Mouse (Mus musculus): ENCODE measurements around the gene Pdxdc1.
"Not testable (repeated sequence)": the region's sequence is repeated elsewhere in the genome, so short reads cannot be mapped to it uniquely, and the experiment has no call there.

Gene Pdxdc1

DNA sequence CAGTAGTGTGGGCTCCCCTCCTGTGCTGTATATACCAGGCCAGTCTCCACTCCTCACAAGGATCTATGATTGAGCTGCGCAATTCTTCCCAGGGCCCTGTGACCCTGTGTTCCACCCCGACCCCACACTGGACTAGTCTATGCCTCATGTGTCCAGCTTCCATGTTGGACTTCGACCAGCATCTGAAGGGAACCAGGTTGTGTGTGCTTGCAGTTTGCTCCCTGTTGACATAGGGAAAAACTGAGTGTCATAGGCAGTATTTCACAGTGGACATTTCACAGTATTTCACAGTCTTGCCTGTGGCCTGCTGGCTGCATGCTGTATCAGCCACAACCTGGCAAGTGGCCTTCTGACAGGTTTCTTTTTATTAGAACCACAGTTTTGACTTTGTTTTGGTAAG is 89.7 kb downstream of the Pdxdc1 start:
- no peak for DNase-seq (ENCODE audit: low spot score)

DNA sequence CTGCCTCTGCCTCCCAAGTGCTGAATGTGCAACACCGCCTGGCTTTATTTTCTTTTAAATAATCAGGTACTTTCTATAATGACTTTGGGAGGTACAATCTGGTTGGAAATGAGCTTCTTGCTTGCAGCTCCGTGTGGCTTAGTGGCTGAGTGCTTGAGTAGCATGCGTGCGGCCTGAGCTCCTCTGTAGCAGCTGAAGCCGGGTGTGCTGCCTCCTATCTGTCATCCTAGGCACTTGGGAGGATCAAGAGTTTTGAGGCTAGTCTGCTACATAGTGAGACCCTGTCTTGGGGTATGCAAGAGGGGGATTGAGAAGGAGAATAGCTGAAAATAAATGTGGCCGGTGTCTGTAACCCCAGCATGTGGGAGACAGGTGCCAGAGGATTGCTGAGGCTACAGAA is 90.8 kb downstream of the Pdxdc1 start:
- DNase-seq (ENCODE audit: low spot score): no peak

DNA sequence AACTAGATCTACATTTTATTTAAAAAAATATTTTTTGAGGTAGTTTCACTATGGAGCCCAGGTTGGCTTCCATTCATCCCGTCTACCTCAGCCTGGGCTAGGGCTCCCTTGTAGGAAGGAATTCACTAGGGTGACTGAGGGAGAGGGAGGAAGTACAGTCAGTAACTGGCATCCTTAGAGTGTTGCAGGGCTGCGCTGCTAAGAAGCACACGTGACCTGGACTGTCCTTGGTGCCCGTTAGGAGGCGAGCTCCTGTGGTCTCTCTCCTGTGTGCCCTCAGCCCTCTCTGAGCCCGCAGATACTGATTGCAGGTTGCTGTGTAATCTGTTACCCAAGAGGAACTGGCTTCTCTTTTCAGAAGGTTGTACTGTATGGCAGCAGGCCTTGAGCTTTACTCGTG is 94.5 kb downstream of the Pdxdc1 start:
- no peak for DNase-seq (ENCODE audit: low spot score)

DNA sequence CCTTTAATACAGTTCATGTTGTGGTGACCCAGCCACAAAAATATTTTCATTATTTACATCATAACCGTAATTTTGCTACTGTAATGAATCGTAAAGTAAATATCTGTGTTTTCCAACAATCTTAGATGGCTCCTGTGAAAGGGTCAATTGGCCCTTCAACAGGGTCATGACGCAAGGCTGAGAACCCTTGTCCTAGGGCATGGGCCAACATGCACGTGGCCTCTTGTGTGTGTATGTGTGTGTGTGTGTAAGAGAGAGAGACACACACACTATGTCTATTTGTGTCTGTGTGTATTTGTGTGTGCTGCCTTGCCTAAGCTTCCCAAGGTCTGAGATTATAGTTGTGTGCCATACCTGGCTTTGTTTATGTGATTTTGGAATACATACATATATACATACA is 95.3 kb downstream of the Pdxdc1 start:
- DNase-seq (ENCODE audit: low spot score): no peak

DNA sequence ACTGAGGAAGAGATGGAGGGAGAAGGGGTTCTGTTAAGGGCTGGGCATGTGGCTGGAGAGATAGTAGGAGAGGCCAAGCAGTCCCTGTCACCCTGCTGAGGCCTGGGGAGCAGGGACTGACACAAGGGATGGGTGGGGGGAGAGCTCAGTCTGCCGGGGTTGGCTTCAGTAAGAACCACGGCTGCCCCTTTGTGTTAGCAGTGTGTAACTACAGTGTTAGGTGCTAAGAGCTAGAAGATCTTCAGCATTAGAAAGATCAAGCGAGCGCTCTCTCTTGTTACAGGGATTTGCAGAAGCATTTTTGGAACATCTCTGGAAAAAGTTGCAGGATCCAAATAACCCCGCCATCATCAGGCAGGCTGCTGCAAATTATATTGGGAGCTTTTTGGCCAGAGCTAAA is 98.3 kb downstream of the Pdxdc1 start:
- DNase-seq (ENCODE audit: low spot score): no peak

DNA sequence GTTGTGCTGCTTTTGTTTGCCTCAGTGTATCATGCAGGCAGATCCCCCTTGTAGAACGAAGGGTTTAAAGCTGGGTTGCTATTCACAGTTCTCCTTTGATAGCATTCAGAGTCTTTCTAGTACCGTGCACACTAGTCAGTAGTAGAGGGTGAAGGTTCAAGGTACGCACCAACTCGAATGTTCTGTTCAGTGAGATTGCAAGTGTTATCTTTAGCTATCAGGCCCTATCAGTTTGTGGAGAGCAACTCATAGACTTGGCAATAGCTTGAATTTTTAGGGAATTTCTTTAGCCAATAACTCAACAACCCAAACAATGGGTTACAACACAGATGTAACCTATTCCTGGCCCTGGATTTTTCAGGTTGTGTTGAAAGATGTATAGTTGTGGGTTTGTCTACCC is 101.7 kb downstream of the Pdxdc1 start:
- no peak for DNase-seq (ENCODE audit: low spot score)

DNA sequence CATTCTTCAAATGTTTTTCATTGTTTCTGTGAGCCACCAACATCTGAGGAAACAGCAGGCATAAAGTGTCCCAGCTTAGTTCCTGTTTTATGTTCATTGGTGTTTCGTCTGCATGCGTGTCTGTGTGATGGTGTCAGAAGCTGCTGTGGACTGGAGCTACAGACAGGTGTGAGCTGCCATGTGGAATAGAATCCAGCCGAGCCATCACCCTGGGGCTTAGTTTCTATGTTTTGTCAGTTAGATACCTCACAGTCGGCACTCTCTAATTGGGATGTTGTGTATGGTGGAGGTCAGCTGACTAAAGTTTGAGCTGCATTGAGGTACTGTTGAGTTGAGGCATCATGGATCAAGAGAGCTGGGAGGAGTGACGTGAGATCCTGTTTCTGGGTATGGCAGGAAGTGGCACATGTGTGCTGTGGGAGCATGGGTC is 106.2 kb downstream of the Pdxdc1 start:
- no peak for DNase-seq (ENCODE audit: low spot score)

DNA sequence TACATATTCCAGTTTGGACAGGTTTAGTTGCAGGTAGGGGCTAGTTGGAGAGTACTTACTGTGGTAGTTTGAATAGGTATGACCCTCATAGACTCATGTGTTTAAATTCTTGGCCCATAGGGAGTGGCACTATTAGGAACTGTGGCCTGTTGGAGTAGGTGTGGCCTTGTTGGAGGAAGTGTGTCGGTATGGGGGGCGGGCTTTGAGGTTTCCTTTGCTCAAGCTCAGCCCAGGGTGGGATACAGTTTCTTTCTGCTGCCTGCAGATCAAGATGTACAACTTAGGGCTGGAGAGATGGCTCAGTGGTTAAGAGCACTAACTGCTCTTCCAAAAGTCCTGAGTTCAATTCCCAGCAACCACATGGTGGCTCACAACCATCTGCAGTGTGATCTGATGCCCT is 109.5 kb downstream of the Pdxdc1 start:
- DNase-seq (ENCODE audit: low spot score): not testable (repeated sequence)

DNA sequence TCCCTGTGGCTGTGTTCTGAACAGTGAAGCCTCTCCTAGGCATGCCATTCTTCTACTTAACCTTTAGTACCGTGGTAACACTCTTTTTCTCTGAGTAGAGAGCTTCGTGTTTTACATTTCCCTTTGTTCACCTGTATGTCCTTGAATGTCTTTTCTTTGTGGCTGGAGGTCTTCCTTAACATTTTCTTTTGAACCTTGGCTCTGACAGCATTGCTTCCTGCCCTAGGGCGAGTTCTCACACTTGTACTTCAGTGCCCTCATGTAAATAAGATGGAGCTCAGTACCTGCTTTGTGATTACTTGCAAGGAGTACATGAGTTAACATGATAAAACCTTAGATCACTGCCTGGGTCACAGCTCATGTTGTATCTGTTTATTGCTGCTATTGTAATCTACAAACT is 117.0 kb downstream of the Pdxdc1 start:
- no peak for DNase-seq (ENCODE audit: low spot score)
